Mouse (Mus musculus): ENCODE measurements around the gene Prkce.

The Prkce gene

GRCm38 (mm10) chr17:86226198-86226597 is 58.6 kb downstream of the Prkce start:
- DNase-seq: no peak

GRCm38 (mm10) chr17:86226635-86227034 is 59.0 kb downstream of the Prkce start:
- DNase-seq: no peak

- DNase-seq: no peak
Measured at GRCm38 (mm10) chr17:86227389-86227788, 59.8 kb downstream of the Prkce start.

- no peak for DNase-seq
Measured at GRCm38 (mm10) chr17:86228850-86229249, 61.3 kb downstream of the Prkce start.

- no peak for DNase-seq
Measured at GRCm38 (mm10) chr17:86230141-86230633, 62.6 kb downstream of the Prkce start.

GRCm38 (mm10) chr17:86231741-86232179 is 64.2 kb downstream of the Prkce start:
- no peak for DNase-seq

- no peak for DNase-seq
Measured at GRCm38 (mm10) chr17:86232248-86232647, 64.7 kb downstream of the Prkce start.

- DNase-seq: no peak
Measured at GRCm38 (mm10) chr17:86234587-86235150, 67.1 kb downstream of the Prkce start.

- DNase-seq: no peak
Measured at GRCm38 (mm10) chr17:86236026-86236712, 68.6 kb downstream of the Prkce start.

- no peak for DNase-seq
Measured at GRCm38 (mm10) chr17:86236861-86237763, 69.5 kb downstream of the Prkce start.

GRCm38 (mm10) chr17:86242291-86242690 is 74.7 kb downstream of the Prkce start:
- DNase-seq: no peak

GRCm38 (mm10) chr17:86243109-86243527 is 75.5 kb downstream of the Prkce start:
- DNase-seq: no peak

- no peak for DNase-seq
Measured at GRCm38 (mm10) chr17:86244397-86244796, 76.8 kb downstream of the Prkce start.

- DNase-seq: no peak
Measured at GRCm38 (mm10) chr17:86248832-86249231, 81.2 kb downstream of the Prkce start.

- no peak for DNase-seq
Measured at GRCm38 (mm10) chr17:86249499-86250405, 82.2 kb downstream of the Prkce start.

GRCm38 (mm10) chr17:86250406-86250905 is 82.9 kb downstream of the Prkce start:
- DNase-seq: no peak

- no peak for DNase-seq
Measured at GRCm38 (mm10) chr17:86253884-86254283, 86.3 kb downstream of the Prkce start.

GRCm38 (mm10) chr17:86254285-86254684 is 86.7 kb downstream of the Prkce start:
- no peak for DNase-seq

- DNase-seq: no peak
Measured at GRCm38 (mm10) chr17:86254978-86255377, 87.4 kb downstream of the Prkce start.

- DNase-seq: no peak
Measured at GRCm38 (mm10) chr17:86256730-86257131, 89.1 kb downstream of the Prkce start.

GRCm38 (mm10) chr17:86261067-86261466 is 93.5 kb downstream of the Prkce start:
- no peak for DNase-seq
